Mouse (Mus musculus) MEL (cell line): Measurements from ENCODE around the gene Ap3d1. TPM values are rescaled to one million over a fixed set of nuclear protein-coding genes. Genes with fewer than 3 reads are reported as not detected.

Source experiments
- DNase-seq: peaks from one replicate; pipeline ENCODE4 v3.0.0; 2011; ENCODE audit warnings: low read depth, low spot score
- H3K27ac ChIP-seq: 2 replicates; pipeline ENCODE4 v1.5.1; 2012; ENCODE audit warnings: low read depth, mild to moderate bottlenecking, control low read depth, low read length, moderate library complexity; ENCODE audit not compliant: control insufficient read depth
- H3K27me3 ChIP-seq, 2 experiments: fragments of 150-350 bp in 1 of 2; sonication (generic) in 1 of 2; 2 replicates each; pipeline ENCODE4 v1.6.1; 2012; ENCODE audit warnings: low read length in 2 of 2, mild to moderate bottlenecking in 2 of 2, improper control_type of control experiment in 1 of 2, moderate library complexity in 1 of 2; ENCODE audit not compliant: insufficient read depth in 2 of 2, control insufficient read depth in 1 of 2
- H3K36me3 ChIP-seq, 2 experiments: 2 replicates each; pipeline ENCODE4 v1.6.1; 2012 to 2014; ENCODE audit warnings: low read length in 2 of 2, improper control_type of control experiment in 1 of 2, inconsistent platforms in 1 of 2, mild to moderate bottlenecking in 1 of 2; ENCODE audit not compliant: insufficient read depth in 2 of 2, control insufficient read depth in 1 of 2
- H3K4me1 ChIP-seq, 2 experiments: fragments of 150-350 bp in 1 of 2; sonication (generic) in 1 of 2; 2 replicates each; pipeline ENCODE4 v1.6.1; 2012; ENCODE audit warnings: low read length in 2 of 2, improper control_type of control experiment in 1 of 2, mild to moderate bottlenecking in 1 of 2; ENCODE audit not compliant: insufficient read depth in 2 of 2, control insufficient read depth in 1 of 2
- H3K4me3 ChIP-seq, 2 experiments: fragments of 150-350 bp in 1 of 2; sonication (generic) in 1 of 2; 2 replicates each; pipeline ENCODE4 v1.5.1; 2012; ENCODE audit warnings: low read depth in 2 of 2, low read length in 2 of 2, mild to moderate bottlenecking in 2 of 2, moderate library complexity in 2 of 2, control low read depth in 1 of 2, improper control_type of control experiment in 1 of 2; ENCODE audit not compliant: control insufficient read depth in 1 of 2, insufficient read depth in 1 of 2
- H3K79me2 ChIP-seq: 2 replicates; pipeline ENCODE4 v1.6.1; 2012; ENCODE audit warnings: mild to moderate bottlenecking, low read length, moderate library complexity; ENCODE audit not compliant: control insufficient read depth, poor library complexity, insufficient read depth
- H3K9ac ChIP-seq: 2 replicates; pipeline ENCODE4 v1.6.1; 2012; ENCODE audit warnings: low read depth, mild to moderate bottlenecking, control low read depth, low read length, moderate library complexity; ENCODE audit not compliant: control insufficient read depth, poor library complexity, severe bottlenecking
- H3K9me3 ChIP-seq: fragments of 150-350 bp; sonication (generic); replicated peaks from 2 replicates; pipeline ENCODE4 v1.6.1; 2012; ENCODE audit warnings: mild to moderate bottlenecking, low read length, improper control_type of control experiment, moderate library complexity; ENCODE audit not compliant: insufficient read depth
- BHLHE40 ChIP-seq: IDR thresholded peaks from 2 replicates; pipeline ENCODE4 v1.6.1; 2012; ENCODE audit warnings: low read depth, mild to moderate bottlenecking, inconsistent platforms, low read length, improper control_type of control experiment, borderline replicate concordance
- CHD1 ChIP-seq: IDR thresholded peaks from 2 replicates; pipeline ENCODE4 v1.6.1; 2012; ENCODE audit warnings: low read depth, mild to moderate bottlenecking, inconsistent platforms, low read length, improper control_type of control experiment
- CHD2 ChIP-seq: IDR thresholded peaks from 2 replicates; pipeline ENCODE4 v1.6.1; 2011; ENCODE audit warnings: low read length, improper control_type of control experiment
- CTCF ChIP-seq, 3 experiments: IDR thresholded peaks in 2 of 3; conservative IDR thresholded peaks in 1 of 3; 2 replicates each; pipeline ENCODE4 v1.5.1; 2011 to 2012; ENCODE audit warnings: low read length in 3 of 3, low read depth in 2 of 3, mild to moderate bottlenecking in 2 of 3, improper control_type of control experiment in 1 of 3, inconsistent platforms in 1 of 3, mixed read lengths in 1 of 3, moderate library complexity in 1 of 3; ENCODE audit not compliant: control insufficient read depth in 1 of 3, insufficient read depth in 1 of 3, poor library complexity in 1 of 3, severe bottlenecking in 1 of 3
- E2F4 ChIP-seq: IDR thresholded peaks from 2 replicates; pipeline ENCODE4 v1.6.1; 2011; ENCODE audit warnings: low read depth, low read length, improper control_type of control experiment, borderline replicate concordance
- ELF1 ChIP-seq: IDR thresholded peaks from 2 replicates; pipeline ENCODE4 v1.6.1; 2014; ENCODE audit warnings: low read depth, mild to moderate bottlenecking, inconsistent platforms, low read length, improper control_type of control experiment, moderate library complexity
- GATA1 ChIP-seq: IDR thresholded peaks from 2 replicates; pipeline ENCODE4 v1.6.1; 2011; ENCODE audit warnings: low read depth, low read length, improper control_type of control experiment
- JUND ChIP-seq: IDR thresholded peaks from 2 replicates; pipeline ENCODE4 v1.6.1; 2011; ENCODE audit warnings: low read depth, mild to moderate bottlenecking, improper control_type of control experiment, low read length
- MAFK ChIP-seq: IDR thresholded peaks from 2 replicates; pipeline ENCODE4 v1.6.1; 2011; ENCODE audit warnings: low read depth, mild to moderate bottlenecking, low read length, improper control_type of control experiment, borderline replicate concordance
- MAX ChIP-seq: IDR thresholded peaks from 2 replicates; pipeline ENCODE4 v1.6.1; 2011; ENCODE audit warnings: low read length, improper control_type of control experiment
- MAZ ChIP-seq: IDR thresholded peaks from 2 replicates; pipeline ENCODE4 v1.6.1; 2012; ENCODE audit warnings: low read depth, mild to moderate bottlenecking, inconsistent platforms, low read length, improper control_type of control experiment
- MEF2A ChIP-seq: IDR thresholded peaks from 2 replicates; pipeline ENCODE4 v1.6.1; 2014; ENCODE audit warnings: low read depth, mild to moderate bottlenecking, inconsistent platforms, low read length, improper control_type of control experiment; ENCODE audit not compliant: poor library complexity, insufficient replicate concordance, severe bottlenecking; ENCODE audit errors: extremely low read depth
- MXI1 ChIP-seq: IDR thresholded peaks from 2 replicates; pipeline ENCODE4 v1.6.1; 2011; ENCODE audit warnings: mild to moderate bottlenecking, low read depth, low read length, improper control_type of control experiment
- MYB ChIP-seq: IDR thresholded peaks from 2 replicates; pipeline ENCODE4 v1.6.1; 2011; ENCODE audit warnings: mild to moderate bottlenecking, low read depth, low read length, improper control_type of control experiment
- MYC ChIP-seq: IDR thresholded peaks from 2 replicates; pipeline ENCODE4 v1.6.1; 2011; ENCODE audit warnings: low read depth, mild to moderate bottlenecking, low read length, improper control_type of control experiment, moderate library complexity
- NRF1 ChIP-seq: IDR thresholded peaks from 2 replicates; pipeline ENCODE4 v1.6.1; 2014; ENCODE audit warnings: low read depth, mild to moderate bottlenecking, inconsistent platforms, low read length, improper control_type of control experiment, moderate library complexity; ENCODE audit not compliant: poor library complexity, insufficient read depth, severe bottlenecking
- POLR2A ChIP-seq, 2 experiments: IDR thresholded peaks; 2 replicates each; pipeline ENCODE4 v1.6.1; 2011 to 2012; ENCODE audit warnings: low read length in 2 of 2, mild to moderate bottlenecking in 2 of 2, control low read depth in 1 of 2, improper control_type of control experiment in 1 of 2, low read depth in 1 of 2, moderate library complexity in 1 of 2; ENCODE audit not compliant: control insufficient read depth in 1 of 2, insufficient read depth in 1 of 2, poor library complexity in 1 of 2
- RAD21 ChIP-seq: IDR thresholded peaks from 2 replicates; pipeline ENCODE4 v1.6.1; 2011; ENCODE audit warnings: mild to moderate bottlenecking, low read depth, low read length, improper control_type of control experiment
- SIN3A ChIP-seq: IDR thresholded peaks from 2 replicates; pipeline ENCODE4 v1.6.1; 2012; ENCODE audit warnings: low read length, improper control_type of control experiment, inconsistent platforms
- SMC3 ChIP-seq: IDR thresholded peaks from 2 replicates; pipeline ENCODE4 v1.6.1; 2011; ENCODE audit warnings: low read depth, low read length, improper control_type of control experiment
- TAL1 ChIP-seq: IDR thresholded peaks from 2 replicates; pipeline ENCODE4 v1.6.1; 2012; ENCODE audit warnings: mild to moderate bottlenecking, inconsistent platforms, low read length, moderate library complexity, mixed read lengths
- TBP ChIP-seq: IDR thresholded peaks from 2 replicates; pipeline ENCODE4 v1.8.0; 2011; ENCODE audit warnings: low read depth, low read length, improper control_type of control experiment
- TCF12 ChIP-seq: IDR thresholded peaks from 2 replicates; pipeline ENCODE4 v1.6.1; 2014; ENCODE audit warnings: low read depth, mild to moderate bottlenecking, inconsistent platforms, low read length, improper control_type of control experiment, moderate library complexity
- UBTF ChIP-seq: IDR thresholded peaks from 2 replicates; pipeline ENCODE4 v1.6.1; 2012; ENCODE audit warnings: low read depth, mild to moderate bottlenecking, inconsistent platforms, low read length, improper control_type of control experiment, moderate library complexity, borderline replicate concordance; ENCODE audit not compliant: insufficient read depth
- USF1 ChIP-seq: IDR thresholded peaks from 2 replicates; pipeline ENCODE4 v1.6.1; 2014; ENCODE audit warnings: low read depth, mild to moderate bottlenecking, inconsistent platforms, low read length, improper control_type of control experiment, moderate library complexity
- ZC3H11A ChIP-seq: IDR thresholded peaks from 2 replicates; pipeline ENCODE4 v1.6.1; 2012; ENCODE audit warnings: low read depth, mild to moderate bottlenecking, inconsistent platforms, low read length, improper control_type of control experiment
- ZKSCAN1 ChIP-seq: IDR thresholded peaks from 2 replicates; pipeline ENCODE4 v1.6.1; 2012; ENCODE audit warnings: low read depth, mild to moderate bottlenecking, inconsistent platforms, low read length, improper control_type of control experiment, moderate library complexity
- ZMIZ1 ChIP-seq: IDR thresholded peaks from 2 replicates; pipeline ENCODE4 v1.6.1; 2012; ENCODE audit warnings: low read depth, mild to moderate bottlenecking, inconsistent platforms, low read length, improper control_type of control experiment, moderate library complexity
- ZNF384 ChIP-seq: IDR thresholded peaks from 2 replicates; pipeline ENCODE4 v1.6.1; 2012; ENCODE audit warnings: low read depth, mild to moderate bottlenecking, inconsistent platforms, low read length, improper control_type of control experiment
- polyA plus RNA-seq, 2 experiments: library from polyadenylated mRNA; stranded (reverse) in 1 of 2; unstranded in 1 of 2; fragments of >175 nt in 1 of 2; fragments of >200 nt in 1 of 2; gene quantifications; 2 replicates each; pipeline versions ENCODE4 v1.2.1 to v1.2.4; 2012; ENCODE audit warnings: low replicate concordance in 2 of 2, low read depth in 1 of 2; ENCODE audit not compliant: insufficient read length in 2 of 2, insufficient read depth in 1 of 2, missing spikeins in 1 of 2
- total RNA-seq: library from RNA; depleted of rRNA; stranded (reverse); fragments of 300-350 nt; gene quantifications from 2 replicates; pipeline ENCODE4 v1.2.3, GENCODE M21; 2012

The Ap3d1 gene
- total and polyA plus RNA-seq, 3 experiments = 32.7 to 260 (median 54.5) TPM

- Histone ChIP-seq H3K79me2 (peaks cover 40% of the 10 kb centered on the region), H3K9ac (no peak overlapping the region), H3K4me1 (peaks cover 0 to 8% of the 10 kb centered on the region in 2 experiments; a peak in 1 of 4 replicates), H3K27me3 (no peaks in the 10 kb centered on the region), H3K36me3 (peaks cover 2 to 9% of the 10 kb centered on the region in 2 experiments; a peak in 3 of 4 replicates), H3K9me3 (no peaks in the 10 kb centered on the region), H3K27ac (no peak overlapping the region), H3K4me3 (no peak overlapping the region)
- TF ChIP-seq E2F4 (no peak), MAX (no peak), USF1 (no peak), MXI1 (no peak), ELF1 (no peak), MAFK (no peak), JUND (no peak), ZKSCAN1 (no peak), MEF2A (no peak), ZMIZ1 (no peak), CHD1 (no peak), BHLHE40 (no peak), GATA1 (no peak), SIN3A (no peak), TBP (no peak)
- DNase-seq = no peak
Measured at GRCm38 (mm10) chr10:80671251-80671650, 70.8 kb downstream of the Ap3d1 start.

GRCm38 (mm10) chr10:80670531-80670930 lies 71.5 kb downstream of the Ap3d1 start:
- H3K27ac ChIP-seq = no peak overlapping the region
- no peak for TF ChIP-seq MXI1
- TF ChIP-seq MYC = no peak
- no peak for TF ChIP-seq POLR2A (IDR thresholded peaks at IDR 0.05; ENCODE audit: control insufficient read depth in 1 of 2, insufficient read depth in 1 of 2, low read depth in 1 of 2, low read length in 2 of 2, poor library complexity in 1 of 2)
- no peak for TF ChIP-seq SMC3
- TF ChIP-seq MYB = no peak
- TF ChIP-seq MAFK = no peak
- no peak for TF ChIP-seq CTCF (IDR thresholded peaks at IDR 0.05 in 2 of 3, conservative IDR thresholded peaks at IDR 0.05 in 1 of 3; ENCODE audit: control insufficient read depth in 1 of 3, insufficient read depth in 1 of 3, low read depth in 2 of 3, low read length in 3 of 3, poor library complexity in 1 of 3, severe bottlenecking in 1 of 3)
- no peak for TF ChIP-seq E2F4
- no peak for TF ChIP-seq TAL1
- TF ChIP-seq ZNF384 = no peak
- no peak for TF ChIP-seq CHD2
- TF ChIP-seq CHD1 = no peak
- TF ChIP-seq NRF1 = no peak
- no peak for TF ChIP-seq ZC3H11A
- no peak for TF ChIP-seq ZKSCAN1
- TF ChIP-seq TCF12 = no peak
- TF ChIP-seq UBTF = no peak
- no peak for TF ChIP-seq RAD21
- TF ChIP-seq MAZ = no peak

More at GRCm38 (mm10) chr10:80670531-80670930, 71.5 kb downstream of the Ap3d1 start:
- Histone ChIP-seq H3K27me3 (no peaks in the 10 kb centered on the region), H3K36me3 (peaks cover 2 to 9% of the 10 kb centered on the region in 2 experiments; a peak in 3 of 4 replicates), H3K4me1 (peaks cover 0 to 8% of the 10 kb centered on the region in 2 experiments; a peak in 1 of 4 replicates), H3K79me2 (peaks cover 35% of the 10 kb centered on the region), H3K4me3 (no peak overlapping the region), H3K9ac (no peak overlapping the region), H3K9me3 (no peaks in the 10 kb centered on the region)
- no peak for DNase-seq
